Mouse (Mus musculus) stomach, postnatal 0 days (tissue): ENCODE measurements around the gene Cep295nl.

Experiments
- CTCF ChIP-seq: IDR thresholded peaks from 2 replicates; pipeline ENCODE4 v1.5.1; 2016; ENCODE audit warnings: antibody characterized with exemption, low read depth, mild to moderate bottlenecking, moderate library complexity
- EP300 ChIP-seq: optimal IDR thresholded peaks from 2 replicates; pipeline ENCODE3; 2016; ENCODE audit warnings: antibody characterized with exemption

DNA sequence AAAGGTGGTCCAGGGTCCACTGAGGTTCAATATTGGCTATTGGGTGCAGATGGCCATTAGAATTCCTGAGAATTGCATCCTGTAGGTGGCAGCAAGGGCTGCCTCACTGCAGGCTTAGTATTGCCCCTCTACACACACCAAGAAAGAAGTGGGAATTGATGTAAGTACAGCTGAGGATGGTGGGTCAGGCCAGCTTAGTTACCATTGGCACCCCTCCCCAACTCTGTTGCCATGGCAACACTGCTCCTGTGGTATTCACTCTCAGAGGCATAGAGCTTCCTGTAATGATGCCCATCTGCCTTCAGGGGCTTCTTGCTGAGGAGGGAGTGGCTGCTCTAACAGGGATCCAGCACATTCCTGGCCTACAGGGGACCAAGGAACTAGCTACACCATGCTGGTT is 32.7 kb upstream of the Cep295nl start:
- TF ChIP-seq CTCF (peak; percentile 35; the same call in 1 of the 2 replicates), EP300 (no peak)
